Mouse (Mus musculus): ENCODE measurements around the gene Cast. TPM values are rescaled to one million over a fixed set of nuclear protein-coding genes. Genes with fewer than 3 reads are reported as not detected.

Cast gene
- total RNA-seq, 1 experiment from 2014 or later: 221 TPM

- ATAC-seq (ENCODE audit: extremely low read depth, insufficient number of reproducible peaks, low FRiP score, poor library complexity, severe bottlenecking): no peak
Observed at GRCm38 (mm10) chr13:74733726-74734125, 74.9 kb downstream of the Cast start.

- no peak for ATAC-seq (ENCODE audit: extremely low read depth, insufficient number of reproducible peaks, low FRiP score, poor library complexity, severe bottlenecking)
Observed at GRCm38 (mm10) chr13:74719002-74719401, 89.6 kb downstream of the Cast start.

GRCm38 (mm10) chr13:74696225-74696624 lies 112.4 kb downstream of the Cast start:
- ATAC-seq (ENCODE audit: extremely low read depth, insufficient number of reproducible peaks, low FRiP score, poor library complexity, severe bottlenecking): no peak

- ATAC-seq (ENCODE audit: extremely low read depth, insufficient number of reproducible peaks, low FRiP score, poor library complexity, severe bottlenecking): no peak
Observed at GRCm38 (mm10) chr13:74695497-74696193, 113.0 kb downstream of the Cast start.

Other genes starting within 250 kb of the Cast start
- 58.9 and 62.6 TPM in 2 replicates for gene Erap1, start 169.2 kb downstream of the Cast start, total RNA-seq (2017)